Mouse (Mus musculus) ES-Bruce4 (cell line): ENCODE results near the gene Ccdc69.

Source experiments
- CTCF ChIP-seq: IDR thresholded peaks from one replicate; pipeline ENCODE4 v1.8.1; 2011; ENCODE audit warnings: low read depth, low read length
- POLR2A ChIP-seq: IDR thresholded peaks from one replicate; pipeline ENCODE4 v1.8.1; 2011; ENCODE audit warnings: low read length; ENCODE audit not compliant: insufficient read depth

- no peak for TF ChIP-seq CTCF
- TF ChIP-seq POLR2A: no peak
Observed at GRCm38 (mm10) chr11:55102015-55102414, 24.1 kb upstream of the Ccdc69 start.
